Mouse (Mus musculus) lung, postnatal 10 days (tissue): Measurements from ENCODE around the gene Gpr68.

Experiments
- DNase-seq: peaks from one replicate; pipeline ENCODE4 v3.0.0; 2021

Gpr68 gene

DNA sequence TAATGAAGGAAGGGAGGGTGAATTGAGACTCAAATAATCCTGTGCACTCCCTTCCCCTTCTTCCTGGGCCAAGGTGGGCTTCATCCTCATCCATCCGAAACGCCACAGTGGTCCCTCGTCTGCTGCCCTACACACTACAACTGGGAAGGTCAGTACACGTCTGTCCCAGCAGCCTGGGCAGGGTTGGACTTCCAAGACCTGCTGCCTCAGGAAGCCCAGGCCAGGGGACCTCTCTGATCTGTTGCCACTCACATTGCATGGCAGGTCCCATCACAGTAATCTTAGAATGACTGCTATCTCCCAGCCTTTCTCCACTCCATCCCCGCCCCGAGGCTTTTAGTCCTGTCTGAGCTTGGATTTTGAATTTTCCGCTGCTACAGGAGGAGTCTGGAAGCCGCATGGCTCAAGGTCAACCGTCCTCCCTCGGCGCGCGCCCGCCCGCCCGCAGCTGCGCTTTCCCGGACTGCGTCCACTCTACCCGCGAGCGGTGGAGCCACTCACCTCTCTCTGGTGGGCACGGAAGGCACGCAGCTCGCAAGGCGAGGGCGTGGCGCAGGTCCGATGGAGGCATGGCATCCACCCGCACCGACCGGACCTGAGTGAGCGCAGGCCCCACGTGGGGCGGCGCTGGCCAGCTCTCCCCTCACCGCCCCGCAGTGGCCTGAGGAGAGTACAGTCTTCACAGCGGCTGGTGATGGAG is at the start of gene Gpr68:
TSS of gene Gpr68 (minus strand) at position 601 of the 700 bp plus-strand sequence.
- no peak for DNase-seq

DNA sequence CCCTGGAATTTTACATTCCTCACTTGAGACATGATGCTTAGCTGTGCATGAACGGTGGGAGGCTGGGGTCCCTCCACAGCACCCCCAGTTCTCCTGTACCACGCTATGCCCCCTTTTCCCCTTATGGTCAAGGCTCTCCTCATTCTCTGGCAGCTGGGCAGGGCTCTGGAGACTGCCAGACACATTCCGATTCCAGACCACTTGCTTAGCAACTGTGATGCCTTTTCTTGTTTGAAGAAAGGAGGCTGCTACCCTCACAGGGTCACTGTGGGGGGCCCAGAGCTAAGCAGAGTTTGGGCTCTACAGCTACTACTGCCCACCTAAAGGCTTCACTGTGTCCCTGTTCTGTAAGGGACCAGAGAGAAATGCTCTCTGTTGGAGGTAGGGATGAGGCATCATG is 49.3 kb upstream of the Gpr68 start:
- no peak for DNase-seq

DNA sequence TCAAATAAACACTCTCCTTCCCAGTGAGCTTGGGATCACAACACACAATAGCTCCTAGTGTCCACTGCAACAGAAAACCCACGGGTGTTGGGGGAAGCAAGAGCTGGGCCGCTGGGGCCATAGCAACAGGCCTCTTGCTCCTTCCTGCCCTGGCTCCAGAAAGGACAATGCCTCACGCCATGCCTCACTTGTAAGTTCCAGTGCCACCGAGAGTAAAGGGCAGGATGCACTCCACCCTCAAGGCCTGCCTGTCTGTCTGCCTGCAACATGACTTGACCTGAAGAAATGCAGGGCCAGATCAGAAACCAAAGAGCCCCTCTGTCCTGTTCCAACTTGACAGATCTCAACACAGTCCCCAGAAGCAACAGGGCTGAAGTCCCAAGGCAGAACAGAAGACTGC is 48.8 kb upstream of the Gpr68 start:
- no peak for DNase-seq

DNA sequence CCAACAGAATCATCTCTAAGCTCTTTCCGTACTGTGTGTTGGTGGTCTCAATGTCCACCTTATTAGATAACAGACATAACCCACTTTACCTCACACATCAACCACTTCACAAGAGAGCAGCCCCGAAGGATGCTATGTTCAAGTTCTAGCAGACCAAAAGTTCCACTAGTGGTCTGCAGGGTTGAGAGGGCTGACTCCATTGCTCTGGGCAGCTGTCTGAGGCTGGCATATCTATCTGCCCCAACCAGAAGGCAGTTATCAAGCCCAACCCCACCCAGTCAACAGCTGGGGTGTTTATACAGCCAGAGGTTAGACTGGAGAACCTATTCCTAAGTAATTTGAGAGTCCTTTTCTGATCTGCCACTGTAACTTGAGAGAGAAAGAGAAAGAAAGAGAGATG is 48.0 kb upstream of the Gpr68 start:
- no peak for DNase-seq

DNA sequence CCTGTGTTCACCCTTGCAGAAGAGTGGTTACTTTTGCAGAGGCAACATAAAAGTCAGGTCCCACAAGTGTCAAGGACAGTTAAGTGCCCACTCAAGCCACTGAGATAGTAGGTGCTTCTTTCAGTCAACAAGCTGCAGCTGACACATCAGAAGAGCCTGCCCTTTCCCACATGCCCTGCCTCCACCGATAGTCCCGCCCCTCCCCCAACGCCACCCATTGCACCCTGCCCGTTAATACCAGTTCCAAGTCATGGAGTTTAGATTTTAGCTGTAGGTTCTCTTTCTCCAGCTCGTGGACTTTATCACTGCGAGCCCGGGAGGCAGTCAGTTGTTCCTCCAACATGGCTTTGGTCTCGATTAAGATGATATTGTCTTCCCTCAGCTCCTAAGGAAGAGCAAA is 45.9 kb upstream of the Gpr68 start:
- DNase-seq, result no peak

DNA sequence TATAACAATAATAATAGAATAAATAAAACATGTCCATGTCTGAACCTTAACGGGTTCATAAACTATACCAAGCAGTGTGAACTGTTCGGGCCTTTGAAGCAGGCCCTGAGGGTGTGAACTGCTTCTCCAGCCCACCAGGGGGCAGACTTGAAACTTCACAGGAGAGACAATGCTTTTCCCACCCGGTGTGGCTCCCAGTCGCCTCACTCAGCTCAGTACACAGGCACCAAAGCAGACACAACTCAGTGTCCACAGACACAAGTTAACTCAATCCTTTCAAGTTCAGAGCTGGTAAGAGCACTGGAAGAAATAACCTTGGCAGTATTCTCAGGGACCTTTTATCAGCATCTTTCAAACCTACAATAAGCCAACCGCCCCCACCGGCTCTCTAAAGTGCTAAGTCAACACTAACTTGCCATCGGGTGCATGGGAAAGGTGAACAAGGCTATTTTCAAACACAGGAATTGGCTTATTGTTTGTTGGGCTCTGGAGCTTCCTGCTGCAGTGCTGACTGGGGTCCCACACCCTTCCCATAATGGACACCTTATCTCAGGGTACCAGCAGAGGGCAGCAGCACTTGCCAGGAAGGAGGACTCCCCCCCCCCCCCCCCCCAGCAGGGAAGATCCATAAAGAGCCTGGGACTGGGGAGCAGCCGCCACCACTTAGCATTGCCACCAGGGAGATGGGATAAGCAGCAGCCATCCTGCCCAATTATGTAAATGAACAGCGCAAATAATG is 44.4 kb upstream of the Gpr68 start:
- DNase-seq, result peak; percentile 88

DNA sequence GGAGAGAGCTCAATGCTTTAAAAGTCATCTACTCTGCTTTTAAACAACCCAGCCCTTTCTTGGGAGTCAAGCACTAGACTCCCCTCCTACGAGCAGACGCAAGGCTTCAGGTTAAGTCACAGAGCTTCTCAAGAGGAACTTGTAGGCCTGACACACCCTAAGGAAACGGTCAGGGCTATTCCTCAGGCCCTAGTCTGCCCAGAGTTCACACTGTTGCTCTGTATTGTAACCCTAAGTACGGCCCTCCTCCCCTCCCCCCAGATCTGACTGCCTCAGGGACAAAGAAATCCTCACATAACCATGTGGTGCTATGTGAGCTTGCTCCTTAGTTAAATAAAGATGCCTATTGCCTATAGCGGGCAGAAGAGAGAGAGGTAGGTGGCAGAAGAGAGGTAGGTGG is 41.1 kb upstream of the Gpr68 start:
- DNase-seq, result peak; percentile 50

DNA sequence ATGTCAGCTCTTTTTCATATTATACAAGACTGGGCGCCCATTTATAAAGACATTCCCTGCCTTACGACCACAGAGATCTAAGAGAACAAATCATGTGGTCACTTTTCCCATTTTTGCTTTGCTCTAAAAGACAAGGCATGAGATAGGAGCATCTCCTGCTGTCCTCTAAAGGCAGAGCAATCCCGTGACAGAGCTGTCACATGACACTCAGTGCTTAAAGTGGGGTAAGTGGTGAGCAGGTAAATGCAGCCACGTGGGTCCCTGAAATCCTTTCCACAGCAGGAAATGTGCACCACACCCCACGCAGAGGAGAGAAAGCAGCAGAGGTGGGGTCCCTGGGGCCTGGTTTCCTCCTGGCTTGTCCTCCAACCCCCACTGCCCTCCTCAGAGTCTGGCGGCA is 40.0 kb upstream of the Gpr68 start:
- no peak for DNase-seq

DNA sequence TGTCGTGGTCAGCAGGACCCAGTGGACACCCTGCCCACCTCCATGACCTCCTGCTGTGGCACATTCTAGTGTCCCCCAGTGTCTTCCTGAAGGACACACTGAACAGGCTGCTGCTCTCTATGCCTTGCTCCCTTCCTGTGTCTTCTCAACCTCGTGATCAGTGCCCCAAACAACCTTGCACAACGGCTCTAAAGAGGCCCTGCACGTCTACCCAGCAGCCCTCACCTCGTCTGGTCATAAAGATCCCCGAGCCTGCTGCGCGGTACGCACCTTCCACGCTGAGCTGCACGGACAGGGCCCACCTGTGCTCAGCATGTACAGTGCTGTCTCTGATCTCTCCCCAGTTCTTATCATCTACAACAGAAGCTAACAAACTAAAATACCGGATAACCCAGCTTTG is 38.0 kb upstream of the Gpr68 start:
- no peak for DNase-seq

DNA sequence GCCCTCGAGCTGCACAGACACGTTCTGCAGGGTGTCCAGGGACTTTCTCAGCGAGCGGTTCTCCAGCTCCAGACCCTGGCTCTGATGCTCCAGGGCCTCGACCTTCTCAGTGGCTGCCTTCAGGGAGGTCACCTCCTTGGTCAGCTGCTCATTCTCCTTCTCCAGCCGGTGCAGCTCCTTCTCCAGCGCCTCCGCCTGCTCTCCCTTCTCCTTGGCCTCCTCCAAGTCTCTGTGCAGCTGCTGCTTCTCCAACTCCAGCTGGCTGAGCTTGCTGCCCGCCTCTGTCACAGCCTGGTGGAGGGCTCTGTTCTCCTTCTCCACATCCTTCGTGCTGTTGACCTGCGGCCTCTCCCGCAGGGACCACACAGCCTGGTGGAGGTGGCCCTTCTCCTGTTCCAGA is 37.5 kb upstream of the Gpr68 start:
- peak; percentile 36 for DNase-seq

DNA sequence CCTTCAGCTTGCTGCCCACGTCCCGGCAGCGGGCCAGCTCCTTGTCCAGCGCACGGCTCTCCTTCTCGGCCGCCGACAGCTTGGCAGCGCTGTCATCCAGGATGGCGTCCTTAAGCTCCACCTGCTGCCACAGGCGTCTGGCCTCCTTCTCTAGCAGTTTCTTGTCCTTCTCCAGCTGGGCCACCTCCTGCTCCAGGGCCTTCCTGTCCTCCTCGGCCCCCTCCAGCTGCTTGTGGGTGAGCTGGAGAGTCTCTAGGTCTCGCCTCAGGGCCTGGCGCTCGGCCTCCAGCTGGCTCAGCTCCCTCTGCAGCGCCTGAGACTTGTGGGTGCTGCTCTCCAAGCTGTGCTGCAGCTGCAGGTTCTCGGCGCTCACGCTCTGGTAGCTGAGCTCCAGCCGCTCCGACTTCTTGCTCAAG is 36.9 kb upstream of the Gpr68 start:
- DNase-seq, result peak; percentile 70

DNA sequence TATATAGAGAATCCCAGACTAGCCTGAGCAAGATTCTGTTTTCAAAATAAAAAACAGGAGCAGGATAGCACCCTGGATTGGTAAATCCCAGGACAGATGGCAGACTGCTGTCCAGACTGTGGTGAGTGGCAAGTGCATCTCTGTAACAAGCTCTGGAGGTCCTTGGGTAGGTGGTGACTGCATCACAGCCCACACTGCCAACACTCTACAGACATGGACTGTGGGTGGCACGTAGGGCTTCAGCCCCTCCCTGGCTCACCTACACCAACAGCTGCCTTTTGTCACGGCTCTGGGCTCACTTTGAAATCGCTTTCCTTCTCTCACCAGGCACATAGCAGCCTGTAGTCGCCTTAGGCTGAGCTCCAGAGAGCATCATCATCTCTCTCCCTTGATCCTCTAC is 35.1 kb upstream of the Gpr68 start:
- DNase-seq, result no peak

DNA sequence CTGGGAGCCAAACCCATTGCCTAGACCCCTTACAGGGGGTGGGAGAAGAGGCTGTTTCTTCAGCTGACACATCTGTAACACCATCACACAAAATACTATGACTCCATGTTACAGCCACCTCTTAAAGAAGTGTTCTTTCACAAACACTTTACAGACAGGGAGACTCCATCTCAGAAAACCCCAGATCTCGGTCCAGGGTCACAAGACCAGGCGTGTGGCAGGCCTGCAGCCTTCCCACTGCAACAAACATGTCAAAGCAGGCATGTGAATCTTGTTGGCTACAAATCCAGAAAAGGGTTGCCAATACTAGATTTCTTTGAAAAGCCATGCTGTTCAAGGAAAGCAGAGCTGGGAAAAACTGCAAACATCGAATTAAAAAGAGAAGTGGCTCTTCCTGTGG is 33.4 kb upstream of the Gpr68 start:
- peak; percentile 70 for DNase-seq

DNA sequence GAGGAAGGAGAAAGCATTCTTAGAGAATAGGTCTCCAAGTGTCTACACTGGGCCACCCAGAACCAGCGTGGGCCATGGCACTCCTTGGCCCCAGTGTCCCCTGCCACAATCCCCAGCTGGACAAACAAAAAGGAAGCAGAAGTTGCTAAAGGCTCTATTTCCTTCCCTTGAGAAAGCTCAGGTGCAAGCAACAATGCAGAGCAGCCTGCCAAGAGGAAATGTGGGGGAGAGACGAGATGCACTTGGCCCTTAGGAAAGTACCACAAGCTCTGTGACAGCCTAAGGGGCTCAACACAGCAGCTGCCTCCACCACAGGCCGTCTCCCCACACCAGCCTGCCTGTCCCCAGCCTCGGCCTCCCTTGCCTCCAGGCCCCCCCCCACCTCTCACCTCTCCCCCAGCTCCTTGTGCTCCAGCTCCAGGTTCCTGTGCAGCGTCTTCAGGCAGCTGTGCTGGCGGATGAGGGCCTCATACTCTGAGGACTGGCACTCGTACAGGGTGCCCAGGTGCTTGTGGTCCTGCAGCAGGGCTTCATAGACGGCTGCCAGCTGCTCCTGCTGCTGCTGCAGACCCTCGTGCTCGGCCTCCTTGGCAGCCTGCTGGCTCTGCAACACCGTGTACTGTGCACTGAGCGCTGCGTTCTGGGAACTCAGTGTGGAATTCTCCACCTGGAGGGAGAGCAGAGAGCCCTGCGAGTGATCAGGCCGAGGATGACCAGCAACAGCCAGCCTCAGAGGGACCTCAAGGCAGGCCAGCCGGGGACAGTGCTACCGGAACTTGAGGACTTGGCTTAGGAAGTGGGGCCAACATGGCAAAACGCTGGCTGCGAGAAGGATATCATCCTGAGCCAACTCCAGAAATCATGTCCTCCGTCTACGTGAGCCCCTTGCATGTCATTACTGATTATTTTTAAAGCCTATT is 29.7 kb upstream of the Gpr68 start:
- DNase-seq, result peak; percentile 40

DNA sequence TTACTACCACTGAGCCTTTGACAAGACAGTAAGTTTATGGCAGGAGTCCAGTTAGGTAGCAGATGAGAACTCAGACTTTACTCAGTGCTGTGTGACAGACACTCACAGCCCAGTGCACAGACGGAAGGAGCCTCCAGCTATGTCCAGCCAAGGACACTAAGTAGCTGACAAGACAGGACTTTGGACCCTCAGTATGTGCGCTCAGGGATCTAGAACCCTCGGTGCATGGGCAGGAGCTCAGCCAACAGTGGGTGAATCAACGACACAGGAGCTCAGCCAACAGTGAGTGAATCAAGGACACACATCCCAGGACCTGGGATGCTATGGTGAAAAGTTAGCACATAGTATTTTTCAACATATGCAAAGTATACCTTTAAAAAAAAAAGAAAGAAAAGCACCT is 28.7 kb upstream of the Gpr68 start:
- no peak for DNase-seq

DNA sequence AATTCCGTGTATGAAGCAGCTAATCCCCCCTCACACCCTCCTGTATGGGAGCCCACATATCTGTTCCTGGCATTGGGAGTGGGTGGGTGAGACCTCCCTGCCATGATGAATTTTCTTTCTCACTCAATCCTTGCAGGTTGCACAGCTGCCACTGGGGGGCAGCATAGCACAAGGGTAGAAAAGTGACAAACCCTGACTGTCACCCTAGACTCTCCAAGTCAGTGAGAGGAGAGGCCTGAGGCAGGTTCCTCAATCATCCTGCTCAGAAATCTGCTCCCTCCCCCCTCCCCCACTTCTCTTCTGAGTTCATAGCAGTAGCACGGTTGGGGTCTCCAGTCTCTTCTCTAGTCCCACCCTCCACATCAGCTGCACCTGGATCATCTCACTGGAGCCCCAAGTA is 28.1 kb upstream of the Gpr68 start:
- DNase-seq, result peak; percentile 86

DNA sequence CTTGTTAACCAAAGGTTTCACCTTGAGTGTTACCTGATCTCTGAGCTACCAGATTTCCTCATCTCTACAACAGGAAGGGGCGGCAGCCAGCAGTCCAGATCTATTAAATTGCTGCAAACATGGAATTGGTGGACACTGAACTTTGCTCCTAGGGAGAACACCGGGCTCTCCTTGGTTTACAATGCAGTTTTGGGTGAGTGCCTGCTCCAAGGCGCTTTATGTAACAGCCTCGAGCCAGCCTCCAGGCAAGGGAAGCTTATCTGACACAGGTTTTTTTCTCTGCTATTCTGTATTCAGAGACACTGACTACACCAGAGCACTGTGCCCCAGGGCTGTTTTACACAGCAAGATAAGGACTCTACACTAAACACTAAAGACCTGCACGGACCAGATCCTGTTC is 26.8 kb upstream of the Gpr68 start:
- no peak for DNase-seq

DNA sequence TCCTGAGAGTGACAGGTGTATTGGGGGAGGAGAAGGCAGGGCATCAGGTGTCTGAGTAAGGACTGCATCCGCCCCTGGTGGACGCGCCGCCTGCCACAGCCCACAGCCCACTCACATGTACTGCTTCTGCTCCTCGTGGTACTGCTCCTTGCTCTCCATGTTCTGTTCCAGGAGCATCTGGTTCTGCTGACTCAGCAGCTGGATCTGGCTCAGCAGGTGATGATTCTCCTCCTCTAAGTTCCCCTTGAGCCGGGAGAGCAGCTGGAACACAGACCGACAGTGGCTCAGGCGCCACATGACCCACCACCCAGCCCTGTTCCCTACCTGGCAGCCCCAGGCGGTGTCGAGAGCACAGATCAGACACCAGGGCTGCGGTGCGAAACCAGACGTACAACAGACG is 23.7 kb upstream of the Gpr68 start:
- no peak for DNase-seq

DNA sequence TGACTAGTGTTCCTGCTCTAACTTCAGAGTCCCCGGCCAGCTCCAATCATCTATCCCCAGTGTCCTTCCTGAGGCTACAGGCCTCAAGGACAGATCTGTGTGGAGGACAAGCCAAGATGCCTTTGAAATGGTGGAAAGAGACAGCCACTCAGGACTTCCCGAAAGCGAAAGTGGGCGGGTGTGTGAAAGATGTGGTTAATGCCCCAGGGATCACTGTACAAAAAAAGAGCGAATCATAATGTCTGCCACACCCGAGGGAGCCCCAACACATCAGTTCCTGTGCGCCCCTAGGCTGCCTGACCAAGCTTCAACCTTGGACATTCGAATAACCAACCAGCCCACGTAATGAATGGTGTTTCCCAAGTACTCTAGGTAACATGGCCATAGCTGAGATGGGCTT is 20.3 kb upstream of the Gpr68 start:
- no peak for DNase-seq

DNA sequence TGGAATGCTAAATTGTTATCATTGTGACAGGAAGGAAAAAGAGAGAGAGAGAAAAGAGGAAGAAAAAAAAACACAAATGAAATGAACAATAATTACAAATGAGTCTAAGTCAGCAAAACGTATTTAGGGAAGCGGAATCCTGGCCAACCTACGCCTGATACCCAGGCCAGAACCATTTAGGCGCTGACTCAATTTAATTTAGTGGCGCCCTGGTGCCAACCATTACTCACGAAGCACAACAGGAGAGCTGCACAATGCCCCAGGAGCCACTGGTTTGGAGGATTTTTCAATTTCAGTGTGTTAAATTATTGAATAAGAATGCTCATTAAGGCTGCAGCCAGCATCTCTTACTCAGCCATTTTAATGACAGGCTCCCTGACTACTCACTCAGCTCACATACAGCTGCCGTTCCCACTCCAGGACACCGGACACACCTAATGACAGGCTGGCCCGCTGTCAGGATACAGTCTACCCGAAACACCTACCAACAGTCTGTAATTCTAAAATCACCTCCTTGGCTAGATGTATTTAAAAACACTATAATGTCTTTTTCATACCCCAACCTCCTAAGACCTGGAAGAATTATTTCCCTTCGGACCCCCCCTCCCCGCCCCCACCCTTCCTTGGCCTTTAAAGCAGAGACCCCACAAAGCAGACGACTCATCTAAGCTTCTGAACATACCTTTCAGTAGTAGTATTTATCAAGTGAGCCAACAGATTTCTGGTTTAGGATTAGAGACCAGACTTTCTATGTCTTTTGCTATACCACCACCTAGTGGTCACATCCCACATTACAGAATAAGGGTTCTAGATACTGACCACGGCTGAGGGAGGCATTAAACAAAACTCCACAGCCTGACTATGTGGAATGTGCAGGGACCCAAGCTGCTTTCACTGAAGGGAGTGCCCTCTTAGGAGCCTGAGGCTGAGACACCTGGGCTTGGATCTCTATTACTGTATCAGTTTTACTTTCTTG is 17.9 kb upstream of the Gpr68 start:
- peak; percentile 85 for DNase-seq

DNA sequence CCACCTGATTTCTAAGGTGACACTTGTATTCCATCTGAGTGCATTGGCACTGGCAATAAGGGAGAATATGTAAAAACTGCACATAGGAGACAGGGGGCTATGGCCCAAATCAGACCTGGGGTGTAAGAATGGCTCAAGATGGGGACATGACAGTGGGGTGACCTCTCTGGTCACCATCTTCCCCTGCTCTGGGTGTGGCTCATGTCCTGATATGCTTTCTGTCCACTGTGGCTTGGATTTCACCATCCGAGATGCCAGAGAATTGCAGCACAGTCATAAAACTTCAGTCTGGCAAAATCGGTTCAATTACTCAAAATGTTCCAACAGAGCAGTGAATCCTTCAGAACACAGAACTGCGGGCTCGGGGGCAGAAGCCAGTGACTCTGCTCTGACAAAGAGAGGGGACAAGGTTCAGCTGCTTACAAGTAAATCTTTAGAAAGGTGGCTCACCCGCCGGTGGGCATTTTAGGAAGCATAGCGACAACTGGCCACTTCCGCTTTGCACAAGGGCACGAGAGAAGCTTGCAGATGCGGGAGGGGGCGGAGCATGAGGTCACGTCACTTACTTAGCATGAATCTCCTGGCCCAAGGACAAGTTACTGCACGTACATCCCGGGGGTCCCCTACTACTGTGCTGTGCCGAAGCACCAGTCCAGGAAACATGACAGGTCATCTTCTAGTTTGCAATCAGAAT is 16.8 kb upstream of the Gpr68 start:
- no peak for DNase-seq

DNA sequence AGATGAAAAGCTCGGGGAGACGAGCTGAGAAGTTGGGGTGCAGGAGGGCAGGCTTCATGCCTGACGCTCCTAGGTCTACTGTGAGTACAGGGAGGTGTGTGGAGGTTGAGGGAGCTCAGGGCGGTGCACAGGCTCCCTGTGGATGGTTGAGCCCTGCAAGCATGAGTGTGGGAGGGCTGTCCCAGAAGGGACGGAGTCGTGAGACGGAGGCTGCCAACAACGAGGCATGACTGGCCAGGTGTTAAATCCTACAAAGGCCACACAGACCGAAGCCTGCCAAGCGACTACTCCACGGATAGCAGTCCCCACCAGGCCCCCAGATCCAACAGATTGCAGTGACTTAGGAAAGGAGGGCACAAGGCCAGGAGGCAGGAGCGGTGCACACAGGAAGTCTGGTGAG is 2.7 kb upstream of the Gpr68 start:
- no peak for DNase-seq
